Mouse (Mus musculus): ENCODE data around the gene Rnf4. TPM values are rescaled to one million over a fixed set of nuclear protein-coding genes. Genes with fewer than 3 reads are reported as not detected.
A peak's percentile ranks its signal among the peaks of the same experiment; 100 is the strongest.

Gene Rnf4
- total RNA-seq (2021) = 100 to 1,000 TPM; 102 to 103 TPM

- intact Hi-C loops (cut with DNase I) = no loop called here
- DNase-seq = peak; percentile 99
Observed at GRCm38 (mm10) chr5:34336097-34336774, at the start of gene Rnf4. Gene Rnf4, plus strand, starts transcription at chr5:34336289.

- DNase-seq = no peak
- intact Hi-C loops (cut with DNase I) = no loop called here
Observed at GRCm38 (mm10) chr5:34286516-34286915, 49.6 kb upstream of the Rnf4 start.

GRCm38 (mm10) chr5:34287001-34287837 is 48.9 kb upstream of the Rnf4 start:
- DNase-seq = no peak
- intact Hi-C loops (cut with DNase I) = no loop called here

- intact Hi-C loops (cut with DNase I) = no loop called here
- DNase-seq = no peak
Observed at GRCm38 (mm10) chr5:34287838-34288145, 48.3 kb upstream of the Rnf4 start.

GRCm38 (mm10) chr5:34288154-34288716 is 47.9 kb upstream of the Rnf4 start, which contains the start of the genes Zfyve28 and Cfap99:
Gene Zfyve28, minus strand, starts transcription at chr5:34288449.
Gene Cfap99, plus strand, starts transcription at chr5:34288600.
- peak; percentile 95 for DNase-seq
- intact Hi-C loops (cut with DNase I) = no loop called here

GRCm38 (mm10) chr5:34289286-34289685 is 46.8 kb upstream of the Rnf4 start:
- intact Hi-C loops (cut with DNase I) = no loop called here
- DNase-seq = no peak

- no peak for DNase-seq
- intact Hi-C loops (cut with DNase I) = no loop called here
Observed at GRCm38 (mm10) chr5:34293363-34293762, 42.7 kb upstream of the Rnf4 start.

- no peak for DNase-seq
- intact Hi-C loops (cut with DNase I) = no loop called here
Observed at GRCm38 (mm10) chr5:34294696-34295095, 41.4 kb upstream of the Rnf4 start.

GRCm38 (mm10) chr5:34295141-34295540 is 40.9 kb upstream of the Rnf4 start:
- intact Hi-C loops (cut with DNase I) = no loop called here
- no peak for DNase-seq

- DNase-seq = no peak
- intact Hi-C loops (cut with DNase I) = no loop called here
Observed at GRCm38 (mm10) chr5:34298061-34298460, 38.0 kb upstream of the Rnf4 start.

- intact Hi-C loops (cut with DNase I) = no loop called here
- no peak for DNase-seq
Observed at GRCm38 (mm10) chr5:34298937-34299535, 37.1 kb upstream of the Rnf4 start.

GRCm38 (mm10) chr5:34302377-34302776 is 33.7 kb upstream of the Rnf4 start:
- intact Hi-C loops (cut with DNase I) = no loop called here
- no peak for DNase-seq

GRCm38 (mm10) chr5:34309016-34309415 is 27.1 kb upstream of the Rnf4 start:
- no peak for DNase-seq
- intact Hi-C loops (cut with DNase I) = no loop called here

- intact Hi-C loops (cut with DNase I) = no loop called here
- no peak for DNase-seq
Observed at GRCm38 (mm10) chr5:34319491-34320034, 16.5 kb upstream of the Rnf4 start.

- intact Hi-C loops (cut with DNase I) = no loop called here
- no peak for DNase-seq
Observed at GRCm38 (mm10) chr5:34321236-34321635, 14.9 kb upstream of the Rnf4 start.

- no peak for DNase-seq
- intact Hi-C loops (cut with DNase I) = no loop called here
Observed at GRCm38 (mm10) chr5:34325286-34325685, 10.8 kb upstream of the Rnf4 start.

- intact Hi-C loops (cut with DNase I) = no loop called here
- peak; percentile 7 for DNase-seq
Observed at GRCm38 (mm10) chr5:34326249-34326691, 9.8 kb upstream of the Rnf4 start.

GRCm38 (mm10) chr5:34326875-34327576 is 9.1 kb upstream of the Rnf4 start:
- intact Hi-C loops (cut with DNase I) = no loop called here
- DNase-seq = peak; percentile 48

GRCm38 (mm10) chr5:34330136-34330535 is 6.0 kb upstream of the Rnf4 start:
- intact Hi-C loops (cut with DNase I) = no loop called here
- no peak for DNase-seq

- intact Hi-C loops (cut with DNase I) = no loop called here
- DNase-seq = no peak
Observed at GRCm38 (mm10) chr5:34334081-34334480, 2.0 kb upstream of the Rnf4 start.
